Mouse (Mus musculus) bone marrow, adult 2 months (tissue): ENCODE results near the gene Rras2.

ENCODE experiments used
- CTCF ChIP-seq: fragments of 200-500 bp; IDR thresholded peaks from 2 replicates; pipeline ENCODE4 v1.5.1; 2011; ENCODE audit warnings: low read length, control low read depth; ENCODE audit not compliant: control insufficient read depth, insufficient read depth
- POLR2A ChIP-seq: fragments of 200-500 bp; IDR thresholded peaks from 2 replicates; pipeline ENCODE4 v1.6.1; 2011; ENCODE audit warnings: low read depth, mild to moderate bottlenecking, control low read depth, low read length, borderline replicate concordance; ENCODE audit not compliant: control insufficient read depth

- TF ChIP-seq CTCF, result no peak
- no peak for TF ChIP-seq POLR2A
Observed at GRCm38 (mm10) chr7:114149564-114149963, 32.0 kb upstream of the Rras2 start.
